Mouse (Mus musculus) liver, postnatal 0 days (tissue): ENCODE data around the gene Ece1.

Experiments used
- CTCF ChIP-seq: sonication (generic); IDR thresholded peaks from 2 replicates; pipeline ENCODE4 v1.5.1; 2016; ENCODE audit warnings: antibody characterized with exemption, low read depth
- EP300 ChIP-seq: IDR thresholded peaks from 2 replicates; pipeline ENCODE4 v1.6.1; 2016; ENCODE audit warnings: antibody characterized with exemption, low read depth, mild to moderate bottlenecking

- TF ChIP-seq CTCF (no peak), EP300 (no peak)
Measured at GRCm38 (mm10) chr4:137861461-137862011, 501 bp upstream of the Ece1 start.
